Mouse (Mus musculus) cerebral cortex, adult 2 months (tissue): ENCODE results near the gene Rock2.

Source experiments
- WGBS: fragments of 180-500 bp; shearing (Covaris S2); methylation state at CpG from one replicate; pipeline ENCODE4 v1.1.7; 2018; 5-methylcytosine and 5-hydroxymethylcytosine counted together

Gene Rock2

DNA sequence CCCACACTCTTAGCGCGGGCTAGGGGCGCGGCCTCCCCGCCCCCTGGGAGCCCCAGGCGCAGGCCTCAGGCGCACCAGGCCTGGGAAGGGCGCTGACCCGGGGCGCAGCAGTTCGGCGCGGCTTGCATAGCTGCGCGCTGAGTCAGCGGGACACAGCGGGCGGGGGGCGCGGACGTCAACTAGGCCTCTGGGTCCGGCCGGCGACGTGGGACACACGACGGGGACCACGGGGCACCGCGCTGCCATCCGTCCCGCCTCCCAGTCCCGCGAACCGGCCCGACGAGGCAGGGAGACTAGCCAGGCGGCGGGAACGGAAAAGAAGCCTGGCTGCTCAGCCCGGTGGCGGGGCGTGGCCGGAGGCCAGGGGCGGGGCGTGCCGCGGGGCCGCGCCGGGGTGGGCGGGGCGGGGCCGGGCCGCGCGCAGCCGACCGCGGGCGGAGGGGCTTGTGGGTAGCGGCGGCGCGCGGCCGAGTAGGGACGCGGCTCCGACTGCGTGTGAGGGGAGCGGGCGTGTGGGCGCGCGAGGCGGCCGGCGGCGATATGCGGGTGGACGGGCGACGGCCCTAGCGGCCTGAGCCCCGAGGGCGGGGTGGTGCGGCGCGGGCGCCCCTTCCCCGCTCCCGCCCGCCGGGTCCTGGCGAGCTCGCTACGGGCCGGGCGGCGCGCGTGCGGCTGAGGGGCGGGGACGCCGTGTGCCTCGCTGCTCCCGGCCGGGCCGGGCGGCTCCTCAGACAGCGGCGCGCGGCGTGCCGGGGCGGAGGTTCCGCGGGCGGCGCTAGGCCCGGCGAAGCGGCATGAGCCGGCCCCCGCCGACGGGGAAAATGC, at the start of gene Rock2:
Gene Rock2 (plus strand): TSS at position 500 of the 825 bp plus-strand sequence.
- under 1% methylated on average over 126 of the region's 130 CpGs for WGBS

DNA sequence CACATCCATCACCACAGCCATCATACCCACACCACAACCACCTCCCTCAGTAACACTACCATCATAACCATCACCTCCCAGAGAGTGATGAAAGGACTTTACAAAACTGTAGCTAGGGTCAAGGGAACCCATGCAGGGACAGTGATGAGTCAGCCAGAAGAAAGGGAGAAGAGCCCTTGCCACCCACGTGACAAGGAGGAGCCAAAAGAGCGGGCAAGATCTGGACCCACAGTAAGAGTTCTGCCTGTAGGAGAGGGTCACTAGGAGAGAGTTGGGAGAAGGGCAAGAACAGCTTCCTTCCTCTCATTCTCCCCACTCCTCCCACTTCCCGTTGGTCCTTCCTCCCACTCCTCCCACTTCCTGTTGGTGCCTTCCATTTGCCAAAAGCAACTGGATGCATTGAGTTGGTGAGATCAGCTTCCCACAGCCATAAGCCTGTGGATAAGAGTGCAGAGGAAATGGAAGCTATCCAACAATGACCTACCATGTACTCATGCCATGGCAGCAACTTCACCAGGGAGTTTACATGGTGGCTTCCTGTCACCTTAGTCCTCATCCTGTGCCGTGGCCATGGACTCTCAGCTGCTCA, 47.4 kb upstream of the Rock2 start:
- WGBS: 79% methylated on average over 4 of the region's 4 CpGs

DNA sequence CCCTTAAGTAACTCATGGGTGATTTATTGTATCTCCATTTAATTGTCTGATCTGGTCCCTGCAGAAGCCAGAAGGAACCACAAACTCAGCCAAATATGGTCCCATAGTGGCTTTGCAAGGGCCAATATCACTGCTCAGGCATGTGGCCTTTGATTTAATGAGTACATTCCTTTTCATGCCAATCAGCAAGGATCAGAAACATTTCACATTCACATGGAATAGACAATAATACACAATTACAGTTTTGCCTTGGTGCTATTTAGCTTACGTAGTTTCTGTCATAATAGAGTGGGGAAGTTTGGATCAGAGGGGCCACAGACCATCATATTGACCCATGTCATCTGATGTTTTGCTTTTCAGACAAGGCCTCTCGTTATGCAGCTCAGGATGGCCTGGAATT, 46.2 kb upstream of the Rock2 start:
- 91% methylated on average over 2 of the region's 2 CpGs for WGBS

DNA sequence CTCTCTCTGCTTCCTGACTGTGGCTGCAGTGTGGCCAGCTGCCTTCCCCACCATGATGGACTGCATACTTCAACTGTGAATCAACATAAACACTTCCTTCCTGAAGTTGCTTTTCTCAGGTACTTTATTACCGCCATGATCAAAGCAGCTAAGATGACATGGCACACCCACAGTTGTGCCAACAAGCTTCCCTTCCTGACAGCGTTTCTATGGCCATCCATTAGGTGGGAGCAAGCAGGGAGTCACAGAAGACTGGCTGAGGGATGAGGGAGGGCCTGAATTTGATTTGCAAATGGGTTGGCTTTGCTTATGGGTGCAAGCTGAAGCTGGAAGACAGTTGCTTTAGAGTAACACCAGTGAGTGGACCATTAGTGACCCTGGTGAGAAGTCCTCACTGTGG, 44.9 kb upstream of the Rock2 start:
- 51% methylated on average over 2 of the region's 2 CpGs for WGBS

DNA sequence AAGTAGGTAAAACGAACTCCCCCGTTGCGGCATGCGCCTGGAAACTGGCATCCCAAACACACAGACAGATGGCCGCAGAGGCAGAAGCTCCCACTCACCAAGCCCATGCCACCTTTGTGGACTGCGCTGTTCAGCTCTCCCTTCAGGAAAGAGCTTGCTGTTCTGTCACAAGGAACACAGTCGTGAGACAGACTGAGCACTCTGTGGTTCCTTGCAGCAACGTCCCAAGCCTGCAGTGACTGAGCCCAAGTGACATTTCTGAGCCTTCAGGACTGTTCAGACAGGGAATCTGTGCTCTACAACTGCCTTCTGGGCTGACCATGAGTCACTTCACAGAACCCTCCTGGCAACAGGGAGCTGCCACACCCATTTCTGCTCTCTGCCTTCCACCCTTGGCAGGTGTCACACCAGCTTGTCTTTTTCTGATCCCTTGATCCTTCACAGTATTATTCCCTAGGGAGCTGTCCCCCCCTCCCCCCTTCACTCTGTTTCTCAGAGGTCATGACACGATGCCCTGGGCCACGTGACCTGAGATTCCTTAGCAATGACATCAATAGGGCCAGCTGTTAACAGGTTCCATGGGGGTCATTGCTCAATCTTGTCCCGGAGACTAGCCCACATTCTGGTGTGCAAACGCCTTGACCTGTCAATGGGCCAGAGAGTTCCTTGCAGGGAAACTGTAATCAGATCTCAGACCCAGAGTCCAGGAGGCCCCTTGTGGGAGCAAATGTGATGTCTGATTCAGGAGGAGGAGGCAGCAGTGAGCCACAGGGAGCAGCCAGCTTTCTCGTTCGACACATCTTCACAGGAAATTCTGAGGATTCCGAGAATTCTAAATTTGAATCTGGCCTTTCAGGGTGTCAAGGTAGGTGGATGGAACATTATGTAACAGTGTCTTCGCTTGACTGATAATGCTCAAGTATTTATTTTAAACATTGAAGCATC, 44.0 kb upstream of the Rock2 start:
- 39% methylated on average over 16 of the region's 16 CpGs for WGBS

DNA sequence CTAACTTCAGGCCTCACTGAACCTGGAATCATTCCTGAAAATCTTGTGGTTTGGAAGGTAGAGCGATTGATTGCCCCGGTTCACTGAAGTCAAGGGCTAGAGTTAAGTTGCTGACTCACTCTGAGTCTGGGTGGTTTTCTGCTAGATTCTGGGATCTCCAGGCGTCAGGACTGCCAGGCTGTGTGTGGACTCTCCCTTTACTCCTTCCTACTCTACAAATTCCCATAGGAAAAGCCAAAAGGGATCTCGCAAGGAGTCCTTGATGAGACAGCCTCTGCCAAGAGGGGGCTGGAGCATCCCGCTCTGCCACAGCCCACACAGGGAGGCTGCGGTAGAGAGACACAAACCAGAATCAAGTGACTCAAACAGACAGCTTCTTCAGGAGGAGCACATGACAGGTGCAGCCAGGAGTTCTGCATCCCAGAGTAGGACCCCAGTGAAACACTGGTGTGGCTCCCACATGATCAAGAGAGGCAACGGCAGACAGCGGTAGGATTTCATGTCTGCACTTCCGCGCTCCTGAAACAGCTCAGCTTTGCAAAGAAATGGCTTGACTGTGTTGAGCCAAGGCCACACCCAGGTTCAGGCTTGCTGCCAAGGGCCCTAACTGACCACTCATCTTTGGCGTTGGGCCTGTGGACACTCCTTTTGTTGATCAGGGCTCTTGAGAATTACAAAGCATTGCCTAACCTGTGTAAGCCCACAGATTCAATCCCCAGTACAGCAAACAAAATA, 41.1 kb upstream of the Rock2 start:
- 44% methylated on average over 11 of the region's 11 CpGs for WGBS

DNA sequence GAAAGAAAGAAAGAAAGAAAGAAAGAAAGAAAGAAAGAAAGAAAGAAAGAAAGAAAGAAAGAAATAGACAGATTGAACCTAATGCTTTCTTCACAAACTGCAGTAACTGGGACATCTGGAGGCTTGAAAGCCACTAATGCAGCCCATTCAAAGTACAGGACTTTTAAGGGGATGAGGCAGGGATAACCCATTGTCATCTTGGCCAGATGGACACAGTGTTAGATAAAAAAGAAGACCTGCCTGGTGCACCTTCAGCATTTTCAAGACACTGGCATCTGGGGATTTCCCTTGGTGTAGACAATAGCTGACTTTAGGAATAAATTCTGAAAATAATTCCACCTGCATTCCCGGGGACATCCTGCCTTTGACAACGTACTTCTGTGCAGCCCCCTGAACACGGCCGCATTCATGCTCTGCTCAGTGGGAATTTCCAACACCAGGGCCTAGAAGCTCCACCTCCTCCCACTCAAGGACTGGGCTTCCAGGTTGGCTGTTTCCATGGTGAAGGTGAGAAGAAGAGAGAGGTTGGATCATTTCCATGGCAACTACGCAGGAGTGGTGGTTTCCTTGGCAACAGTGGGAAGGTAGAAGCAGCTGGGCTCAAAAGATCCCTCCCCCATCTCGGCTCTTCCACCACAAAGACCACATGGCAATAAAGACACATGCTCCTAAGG, 38.9 kb upstream of the Rock2 start:
- WGBS: 25% methylated on average over 6 of the region's 6 CpGs

DNA sequence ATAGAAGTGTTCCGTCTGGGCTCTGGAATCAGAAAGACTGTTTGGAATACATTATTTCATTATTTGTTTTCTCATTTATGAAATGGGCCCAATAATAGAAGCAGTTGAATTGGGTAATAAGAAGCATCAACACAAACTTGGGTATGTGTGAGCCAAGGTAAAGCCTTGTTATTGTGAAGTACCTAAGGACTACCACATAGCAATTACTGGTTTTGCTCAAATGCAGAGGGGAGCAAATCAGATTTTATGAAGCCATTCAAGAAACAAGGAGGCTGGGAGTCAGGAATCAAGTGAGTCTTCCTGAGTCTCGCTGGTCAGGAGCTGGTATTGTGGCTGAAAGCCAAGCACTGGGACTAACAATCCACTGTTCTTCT, 38.4 kb upstream of the Rock2 start:
- WGBS: 35% methylated on average over 2 of the region's 2 CpGs

DNA sequence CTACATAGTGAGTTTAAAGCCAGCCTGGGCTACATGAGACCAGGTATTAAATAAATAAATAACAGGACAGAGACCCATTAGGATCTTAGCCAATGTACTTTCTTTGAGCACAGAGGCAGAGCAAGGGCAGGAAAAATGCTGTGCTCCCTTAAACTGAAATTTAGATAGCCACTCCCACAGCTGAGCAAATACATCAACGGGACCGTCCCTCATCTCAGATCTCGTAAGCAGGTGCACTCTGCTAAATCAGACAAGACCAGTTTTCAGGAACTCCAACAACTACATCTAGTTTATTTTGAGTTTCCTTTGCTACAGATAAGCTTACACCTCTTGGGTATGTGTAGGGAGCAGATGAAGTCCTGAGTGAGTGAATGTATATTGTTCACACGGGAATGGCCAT, 36.6 kb upstream of the Rock2 start:
- WGBS: 83% methylated on average over 4 of the region's 4 CpGs

DNA sequence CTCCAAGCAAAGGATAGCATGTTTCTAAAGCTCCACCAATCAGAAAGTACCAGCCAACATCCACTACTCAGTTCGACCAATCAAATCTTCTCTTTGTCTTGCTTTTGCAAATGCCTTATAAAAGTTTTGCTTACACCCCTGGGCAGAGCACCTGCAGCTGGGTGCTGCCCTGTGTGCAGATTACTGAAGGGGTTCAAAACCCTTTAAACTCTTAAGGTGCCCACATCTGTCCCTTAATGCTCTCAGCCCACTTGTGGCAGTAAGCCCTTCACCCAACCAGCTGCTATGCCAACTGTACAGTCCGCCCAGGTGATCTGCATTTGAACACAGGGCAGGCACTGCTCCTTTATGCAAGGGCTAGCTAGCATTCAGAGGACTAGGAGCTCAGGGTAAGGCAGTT, 34.9 kb upstream of the Rock2 start:
- 94% methylated on average over 2 of the region's 2 CpGs for WGBS

DNA sequence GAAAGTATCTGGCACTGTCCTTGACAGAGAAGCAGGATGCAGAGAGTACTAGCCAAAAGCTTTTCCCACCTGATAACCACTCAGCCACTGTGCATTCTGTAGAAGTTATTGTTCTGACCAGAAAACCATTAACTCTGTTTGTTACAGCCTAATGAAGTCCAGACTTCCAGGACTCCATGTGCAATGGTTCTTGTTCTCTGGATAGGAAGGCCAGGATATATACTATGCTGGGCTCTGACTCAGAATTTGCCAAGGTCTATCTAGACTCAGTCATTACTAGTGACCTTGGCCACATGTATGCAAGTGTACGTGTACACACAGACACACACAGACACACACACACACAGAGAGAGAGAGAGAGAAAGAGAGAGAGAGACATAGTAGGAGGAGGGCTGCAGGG, 34.2 kb upstream of the Rock2 start:
- 71% methylated on average over 1 of the region's 1 CpGs for WGBS

DNA sequence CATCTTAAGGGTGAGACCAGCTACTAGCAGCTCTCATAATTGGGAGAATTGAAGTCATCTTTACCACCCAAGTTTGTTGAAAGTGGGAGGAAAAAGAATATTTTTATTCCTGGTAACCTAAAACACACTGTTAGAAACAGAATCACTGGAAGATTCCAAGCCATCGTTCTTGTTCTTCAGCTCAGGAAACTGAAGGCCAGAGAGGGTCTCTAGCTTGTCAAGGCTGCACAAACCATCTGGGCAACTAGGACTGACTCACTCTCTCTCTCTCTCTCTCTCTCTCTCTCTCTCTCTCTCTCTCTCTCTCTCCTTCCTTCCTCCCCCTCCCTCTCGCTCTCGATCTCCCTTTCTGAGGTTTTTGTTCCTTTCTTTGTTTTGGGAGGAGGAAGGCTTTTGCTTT, 33.7 kb upstream of the Rock2 start:
- WGBS: 42% methylated on average over 3 of the region's 3 CpGs

DNA sequence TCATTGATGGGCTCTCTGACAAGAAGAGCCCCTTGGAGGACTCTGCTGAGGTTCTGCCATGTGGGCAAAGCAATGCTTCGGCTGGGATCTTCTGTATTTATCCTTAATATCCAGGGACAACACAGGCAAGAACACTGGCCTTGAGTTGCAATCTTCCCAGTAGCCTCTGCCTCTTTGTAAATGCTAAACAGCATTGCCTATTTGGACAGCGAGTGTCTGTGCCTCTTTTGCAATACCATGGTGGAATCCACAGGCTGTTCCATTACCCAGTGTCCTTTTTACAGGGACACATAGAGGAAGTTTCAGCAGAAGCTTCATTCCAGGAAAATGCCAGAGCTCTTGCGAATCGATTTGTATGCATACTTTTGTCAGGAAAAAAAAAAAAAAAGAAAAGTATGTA, 30.2 kb upstream of the Rock2 start:
- 69% methylated on average over 4 of the region's 4 CpGs for WGBS

DNA sequence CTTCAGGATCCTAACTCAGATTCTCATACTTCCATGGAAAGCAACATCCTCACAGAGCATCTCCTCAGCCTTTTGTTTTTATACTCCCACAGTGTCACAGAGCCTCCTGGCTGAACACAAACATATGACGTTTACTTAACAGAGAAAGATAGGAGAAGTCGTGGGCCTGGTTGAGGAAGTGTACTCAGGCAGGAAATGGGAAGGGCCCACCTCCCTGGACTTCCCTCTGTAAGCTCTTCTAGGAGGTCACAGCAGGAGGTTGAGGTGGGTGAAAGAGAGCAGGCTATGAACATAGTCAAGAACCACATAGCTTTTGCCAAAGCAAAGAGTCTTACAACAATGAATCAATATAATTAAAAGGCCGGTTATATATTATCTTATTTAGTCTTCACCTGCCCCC, 28.8 kb upstream of the Rock2 start:
- 56% methylated on average over 3 of the region's 3 CpGs for WGBS

DNA sequence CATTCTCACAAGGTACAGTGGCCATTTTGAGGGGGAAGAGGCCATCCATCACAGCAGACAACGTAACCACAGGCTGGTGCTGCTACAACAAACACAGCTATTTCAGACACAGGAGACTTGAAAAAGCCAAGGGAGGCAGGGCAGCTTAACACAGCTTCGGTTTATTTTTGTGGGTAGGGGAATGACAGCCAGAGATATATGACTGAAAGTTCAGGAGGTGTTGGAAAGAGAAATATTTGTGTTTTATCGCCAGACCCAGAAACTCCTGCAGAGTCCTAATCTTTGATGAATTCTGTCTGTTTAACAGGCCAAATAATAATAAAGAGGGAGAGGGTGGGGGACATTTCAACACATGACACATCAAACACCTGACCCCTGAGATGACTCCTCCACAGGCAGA, 28.2 kb upstream of the Rock2 start:
- WGBS: 59% methylated on average over 3 of the region's 3 CpGs

DNA sequence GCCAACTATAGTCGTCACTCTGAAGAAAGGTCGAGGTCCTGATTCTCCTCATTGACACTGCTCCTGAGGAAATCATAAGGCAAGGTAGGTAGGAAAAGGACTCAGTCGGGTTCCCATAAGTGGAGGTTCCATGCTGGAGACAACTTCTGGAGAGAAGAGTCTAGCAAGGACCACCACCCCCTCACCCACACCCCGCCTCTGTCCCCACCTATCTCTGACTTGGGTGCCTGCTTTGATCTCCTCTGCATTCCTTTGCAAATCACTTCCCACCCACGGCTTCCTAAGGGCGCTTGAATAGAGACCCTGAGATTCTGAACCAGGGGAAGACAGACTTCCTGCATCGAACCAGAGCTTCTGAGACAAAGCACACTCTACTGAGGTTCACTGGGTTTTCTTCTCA, 27.4 kb upstream of the Rock2 start:
- 83% methylated on average over 7 of the region's 7 CpGs for WGBS

DNA sequence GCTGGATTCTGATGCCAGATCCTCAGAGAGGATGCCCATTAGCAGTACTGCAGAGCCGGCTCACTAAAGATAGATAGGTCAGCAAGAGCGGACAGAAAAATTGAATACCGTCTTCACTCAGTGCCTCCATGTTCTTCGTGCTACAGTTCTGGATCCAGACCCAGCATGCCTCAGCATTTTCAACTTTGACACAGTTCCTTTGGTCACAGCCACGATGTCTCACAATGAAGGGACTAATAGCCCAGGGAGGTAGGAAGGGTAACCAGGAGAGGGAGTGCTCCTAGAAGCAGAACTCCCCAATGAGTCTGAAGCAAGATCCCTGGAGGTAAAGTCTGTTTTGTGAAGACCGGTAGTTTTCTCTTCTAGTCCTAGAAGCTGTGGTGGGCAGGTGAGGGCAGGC, 26.1 kb upstream of the Rock2 start:
- 68% methylated on average over 6 of the region's 6 CpGs for WGBS

DNA sequence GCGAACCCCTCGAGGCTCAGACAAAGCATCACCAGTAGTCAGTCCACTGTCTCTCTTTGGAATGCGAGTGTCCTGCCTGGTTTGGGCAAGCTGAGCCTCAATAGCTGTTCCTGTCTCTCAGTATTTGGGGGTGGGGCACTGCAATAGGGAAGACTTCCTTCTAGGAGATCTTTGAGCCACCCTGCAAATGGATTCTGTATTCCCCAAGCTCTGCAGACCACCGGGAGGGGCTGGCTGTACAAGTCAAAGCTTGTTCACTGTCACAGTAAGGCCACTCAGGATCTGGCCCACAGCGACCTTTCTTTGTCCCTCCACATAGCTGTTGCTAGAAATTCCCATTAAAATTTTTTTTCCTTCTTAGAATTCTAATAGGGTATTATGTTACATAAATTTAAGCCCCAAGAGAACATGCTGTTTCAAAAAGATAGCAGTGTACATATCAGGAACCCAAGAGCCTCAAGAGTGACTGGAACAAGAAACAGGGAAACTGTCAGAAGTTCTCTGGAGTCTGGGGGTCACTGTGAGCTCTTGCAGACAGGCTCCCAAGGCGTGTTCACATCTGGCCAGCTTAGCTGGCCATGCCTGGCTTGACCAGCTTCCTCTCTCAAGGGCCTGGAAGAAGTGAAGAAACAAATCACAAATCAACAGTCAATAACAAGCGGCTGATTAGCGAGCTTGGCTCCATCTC, 25.5 kb upstream of the Rock2 start:
- 86% methylated on average over 8 of the region's 8 CpGs for WGBS

DNA sequence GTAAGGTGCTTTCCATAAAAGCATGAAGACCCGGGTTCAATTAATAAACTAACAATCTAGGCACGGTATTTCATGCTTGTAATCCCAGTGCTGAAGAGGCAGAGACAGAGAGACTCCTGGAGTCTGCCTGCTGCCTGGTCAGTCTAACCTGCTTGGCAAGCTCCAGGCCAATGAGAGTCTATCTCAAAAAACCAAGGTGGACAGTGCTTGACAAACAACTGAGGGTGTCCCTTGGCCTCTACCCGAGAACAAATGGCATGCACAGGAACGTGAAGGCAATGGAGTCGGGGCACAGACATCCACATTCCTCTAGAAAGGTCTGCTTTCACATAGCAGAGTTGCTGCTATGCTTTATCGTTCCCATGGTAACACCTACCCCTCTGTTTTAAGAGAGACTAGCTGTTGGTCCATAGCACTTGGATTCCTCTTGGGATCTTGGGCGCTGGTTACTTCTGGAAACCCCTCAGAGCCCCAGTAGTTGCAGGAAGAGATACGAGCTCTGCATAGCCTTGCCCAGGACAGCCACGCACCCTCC, 24.8 kb upstream of the Rock2 start:
- WGBS: 49% methylated on average over 9 of the region's 9 CpGs

DNA sequence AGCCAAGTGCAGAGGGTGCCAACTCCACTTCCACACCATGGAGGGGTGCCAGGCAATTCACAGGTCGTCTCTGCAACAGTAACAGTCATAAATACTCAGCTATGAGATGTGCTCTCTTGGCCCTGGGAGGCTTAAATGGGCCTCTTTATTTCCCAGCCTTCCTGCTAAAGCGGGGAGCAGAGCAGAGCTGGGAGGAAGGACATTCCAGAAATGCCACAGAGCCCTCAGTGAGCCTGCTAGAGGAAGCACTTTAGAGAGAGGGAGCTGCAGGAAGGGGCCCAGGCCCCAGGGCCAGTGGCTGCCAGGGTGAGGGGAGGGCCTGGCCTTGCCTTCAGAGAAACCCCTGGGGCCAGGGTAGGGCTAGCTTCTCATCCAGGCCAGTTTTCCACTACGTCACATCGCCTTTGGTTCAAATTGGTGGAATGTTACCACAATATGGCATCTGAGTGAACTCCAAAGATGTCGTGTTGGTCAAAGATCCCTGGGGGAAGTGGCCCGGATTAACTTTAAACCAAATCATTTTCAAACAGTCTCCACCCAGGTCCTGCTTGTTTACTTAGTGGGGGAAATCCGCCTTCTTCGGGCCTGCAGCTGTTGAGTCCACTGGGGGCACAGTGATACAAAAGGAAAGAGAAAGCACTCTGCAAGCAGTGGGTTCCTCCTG, 24.2 kb upstream of the Rock2 start:
- WGBS: 63% methylated on average over 8 of the region's 8 CpGs
